24 mouse cellular contexts compared by ENCODE assay signal in genomic region chr2:158369474-158370172, GRCm38 (mm10). TPM values are rescaled to one million over a fixed set of nuclear protein-coding genes. Genes with fewer than 3 reads are reported as not detected.
DNase-seq lines count a peak whose midpoint lies in the region; TF ChIP-seq lines count a peak whose summit lies in the region.
"Had no signal": no experiment of that assay in that cellular context is flagged by ENCODE, and none has a peak within 500 bp of the region (broad histone marks: within the 10 kb centered on the region; RNA-seq: fewer than 3 reads in every experiment).

No protein-coding gene starts in this region.

- WGBS in kidney, adult 2 months = 78% methylated on average over 3 of the region's 3 CpGs

- H3K27ac ChIP-seq in kidney, adult 2 months (ENCODE audit: insufficient read depth, low read depth, low read length) = 0 out of 2 replicates have a peak overlapping the region, but pooled peaks have one; percentile 20
- peak overlapping the region; percentile 75; the same call in 1 of the 2 replicates for H3K27ac ChIP-seq in testis, adult 2 months (ENCODE audit: control insufficient read depth, insufficient read depth, low read depth, low read length)
- H3K27ac ChIP-seq in ES-E14 (ENCODE audit: insufficient read depth, low read depth, low read length, poor library complexity, severe bottlenecking) = peak overlapping the region; percentile 62; the same call in 1 of the 2 replicates
- H3K27ac ChIP-seq: embryonic facial prominence, embryonic 10.5 days; embryonic facial prominence, embryonic 13.5 days; forebrain, embryonic 12.5 days; forebrain, embryonic 15.5 days; heart, embryonic 15.5 days; hindbrain, embryonic 10.5 days; hindbrain, embryonic 13.5 days had no signal

- TF ChIP-seq POLR2A in kidney, adult 2 months (IDR thresholded peaks at IDR 0.05; ENCODE audit: low read depth, low read length) = no peak
- TF ChIP-seq POLR2A in testis, adult 2 months (IDR thresholded peaks at IDR 0.05; ENCODE audit: control insufficient read depth, low read depth, low read length) = no peak

- H3K27me3 ChIP-seq in kidney, adult 2 months (replicated peaks; ENCODE audit: control insufficient read depth, insufficient read depth, low read length) = no peaks in the 10 kb centered on the region
- H3K27me3 ChIP-seq in testis, adult 2 months (ENCODE audit: control insufficient read depth, insufficient read depth, low read length) = no peaks in the 10 kb centered on the region

- in situ Hi-C loops in ES-E14 (cut with MboI; ENCODE audit: low sequenced_read_pairs in 2 of 2, unreplicated experiment in 2 of 2) = no loop called here

- no peak overlapping the region for H3K4me3 ChIP-seq in kidney, adult 2 months (ENCODE audit: insufficient read depth, low read depth, low read length)
- H3K4me3 ChIP-seq in testis, adult 2 months (ENCODE audit: control insufficient read depth, low read depth, low read length) = peak overlapping the region; percentile 83
- no peak overlapping the region for H3K4me3 ChIP-seq in ES-E14 (ENCODE audit: insufficient read depth in 1 of 2, low read depth in 1 of 2, low read length in 2 of 2, poor library complexity in 1 of 2, severe bottlenecking in 1 of 2)
- H3K4me3 ChIP-seq: embryonic facial prominence, embryonic 10.5 days; embryonic facial prominence, embryonic 13.5 days; erythroblast, embryonic 14.5 days; forebrain, embryonic 12.5 days; forebrain, embryonic 15.5 days; heart, embryonic 12.5 days; heart, embryonic 15.5 days; hindbrain, embryonic 10.5 days; hindbrain, embryonic 13.5 days had no signal

- no peaks in the 10 kb centered on the region for H3K36me3 ChIP-seq in kidney, adult 2 months (ENCODE audit: control insufficient read depth, insufficient read depth, low read length)
- no peaks in the 10 kb centered on the region for H3K36me3 ChIP-seq in testis, adult 2 months (ENCODE audit: control insufficient read depth, insufficient read depth, low read length)
- H3K36me3 ChIP-seq in ES-E14 (ENCODE audit: control insufficient read depth, insufficient read depth, low read length, poor library complexity, severe bottlenecking) = no peaks in the 10 kb centered on the region
- H3K36me3 ChIP-seq: embryonic facial prominence, embryonic 10.5 days; embryonic facial prominence, embryonic 13.5 days; forebrain, embryonic 12.5 days; forebrain, embryonic 15.5 days; heart, embryonic 12.5 days; heart, embryonic 15.5 days; hindbrain, embryonic 10.5 days; hindbrain, embryonic 13.5 days had no signal

- no peak overlapping the region for H3K9ac ChIP-seq in ES-E14 (ENCODE audit: insufficient read depth, low read depth, low read length, poor library complexity, severe bottlenecking)
- H3K9ac ChIP-seq: embryonic facial prominence, embryonic 13.5 days; forebrain, embryonic 12.5 days; forebrain, embryonic 15.5 days; heart, embryonic 12.5 days; heart, embryonic 15.5 days; hindbrain, embryonic 13.5 days had no signal

- no peaks in the 10 kb centered on the region for H3K9me3 ChIP-seq in ES-E14 (ENCODE audit: control insufficient read depth, insufficient read depth, low read depth, low read length)
- H3K9me3 ChIP-seq: embryonic facial prominence, embryonic 10.5 days; embryonic facial prominence, embryonic 13.5 days; forebrain, embryonic 12.5 days; forebrain, embryonic 15.5 days; heart, embryonic 12.5 days; heart, embryonic 15.5 days; hindbrain, embryonic 10.5 days; hindbrain, embryonic 13.5 days had no signal

- TF ChIP-seq CTCF in kidney, adult 2 months (conservative IDR thresholded peaks at IDR 0.05; ENCODE audit: insufficient read depth, insufficient read length, low read depth, low read length) = no peak
- no peak for TF ChIP-seq CTCF in testis, adult 2 months (IDR thresholded peaks at IDR 0.05; ENCODE audit: control insufficient read depth, insufficient read depth, insufficient replicate concordance, low read depth, low read length)

- no peak for DNase-seq in kidney, adult 2 months
- DNase-seq in kidney, postnatal 10 days = no peak
- DNase-seq in testis, postnatal 10 days (ENCODE audit: low spot score) = no peak
- DNase-seq in ES-E14 (ENCODE audit: low read depth, low spot score) = no peak
- no peak for DNase-seq in Muller cell, postnatal 12 days (ENCODE audit: inconsistent ontology term)
- no peak for DNase-seq in cerebellum, adult 9-10 months
- DNase-seq: cerebellum, adult 11 months; cerebellum, adult 2 months; cerebellum, postnatal 10 days; cerebellum, postnatal 36 days; gastrocnemius, postnatal 25 days; heart, adult 18-20 months; heart, postnatal 36 days had no signal

- peaks cover 6% of the 10 kb centered on the region for H3K4me1 ChIP-seq in kidney, adult 2 months (ENCODE audit: control insufficient read depth, insufficient read depth, low read length)
- H3K4me1 ChIP-seq in testis, adult 2 months (ENCODE audit: control insufficient read depth, insufficient read depth, low read length) = peaks cover 4% of the 10 kb centered on the region
- peaks cover 0 to 4% of the 10 kb centered on the region in 2 experiments; a peak in 1 of 4 replicates for H3K4me1 ChIP-seq in ES-E14 (ENCODE audit: control insufficient read depth in 2 of 2, insufficient read depth in 2 of 2, low read length in 2 of 2, poor library complexity in 1 of 2)
- H3K4me1 ChIP-seq: embryonic facial prominence, embryonic 13.5 days; forebrain, embryonic 12.5 days; forebrain, embryonic 15.5 days; heart, embryonic 12.5 days; heart, embryonic 15.5 days; hindbrain, embryonic 13.5 days had no signal

TF ChIP-seq in ES-E14, 5 proteins besides CTCF, POLR2A, EP300 and RAD21:
- no peak for TF ChIP-seq CHD2 (IDR thresholded peaks at IDR 0.05; ENCODE audit: low read depth, low read length)
- peak; percentile 46; the same call in 1 of the 2 replicates for TF ChIP-seq MAFK (IDR thresholded peaks at IDR 0.05; ENCODE audit: insufficient read depth, low read depth, low read length)
- no peak for TF ChIP-seq ZNF384 (IDR thresholded peaks at IDR 0.05; ENCODE audit: low read depth, low read length)
- TF ChIP-seq ZC3H11A (IDR thresholded peaks at IDR 0.05; ENCODE audit: borderline replicate concordance, low read depth, low read length) = no peak
- no peak for TF ChIP-seq HCFC1 (IDR thresholded peaks at IDR 0.05; ENCODE audit: borderline replicate concordance, insufficient read depth, low read length)

RNA-seq across cellular contexts. Expression of gene Snhg11, which starts 5.8 kb away (rescaled TPM):
- polyA plus RNA-seq in kidney, adult 2 months (2012; rRNA removed) = 35.3 and 58.4 TPM in 2 replicates
- polyA plus RNA-seq in testis, adult 2 months (2012; rRNA removed) = 2.4 and 3.4 TPM in 2 replicates
- total RNA-seq in ES-E14 (2012; rRNA removed) = 15.9 and 25.2 TPM in 2 replicates
- total RNA-seq: heart, postnatal 36 days had no signal
- polyA plus RNA-seq: erythroblast, embryonic 14.5 days; Patski had no signal

RNA-seq across cellular contexts. Expression of gene Ralgapb, which starts 40.0 kb away (rescaled TPM):
- 25.6 and 30.6 TPM in 2 replicates for polyA plus RNA-seq in kidney, adult 2 months (2012; rRNA removed)
- polyA plus RNA-seq in testis, adult 2 months (2012; rRNA removed) = 16.8 and 18.8 TPM in 2 replicates
- total RNA-seq in ES-E14 (2012; rRNA removed) = 20.3 and 23.0 TPM in 2 replicates

Comparison
In these comparisons a context has a peak if more than half of its experiments do, and no peak if none do; other contexts are left out.
1. H3K27ac ChIP-seq: peak in every context shown above with its lines; median percentile 75 in testis, adult 2 months; 62 in ES-E14; 20 in kidney, adult 2 months.